Mouse (Mus musculus): ENCODE measurements around the gene Fancg. TPM values are rescaled to one million over a fixed set of nuclear protein-coding genes. Genes with fewer than 3 reads are reported as not detected.

Fancg gene
- total and polyA plus RNA-seq, 3 experiments = 11.4 to 24.6 TPM; not detected in 1

DNA sequence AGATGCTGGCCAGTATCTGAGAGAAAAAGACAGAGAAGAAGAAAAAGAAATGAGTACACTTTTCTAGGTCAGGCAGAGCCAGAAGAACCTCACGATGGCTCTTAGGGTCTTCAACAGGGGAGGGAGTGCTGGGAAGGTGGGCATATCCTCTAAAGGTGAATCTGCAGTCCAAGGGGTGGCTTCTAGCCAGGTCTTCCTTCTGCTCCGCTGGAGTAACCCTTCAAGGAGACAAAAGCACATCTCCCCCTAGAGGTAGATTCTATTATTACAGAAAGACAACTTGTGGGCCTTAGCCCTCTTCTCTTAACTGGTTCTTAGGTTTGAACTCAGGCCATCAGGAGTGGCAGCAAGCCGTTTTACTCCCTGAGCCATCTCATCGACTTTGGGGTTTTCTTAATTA, 42.3 kb upstream of the Fancg start:
- Histone ChIP-seq H3K36me3 (ENCODE audit: control insufficient read depth in 1 of 2, insufficient read depth in 2 of 2, low read length in 2 of 2) (no peaks in the 10 kb centered on the region), H3K9me3 (replicated peaks; ENCODE audit: insufficient read depth, low read length) (no peaks in the 10 kb centered on the region), H3K27ac (ENCODE audit: control insufficient read depth, low read depth, low read length) (no peak overlapping the region), H3K4me1 (ENCODE audit: control insufficient read depth in 1 of 2, insufficient read depth in 2 of 2, low read length in 2 of 2) (no peaks in the 10 kb centered on the region), H3K79me2 (ENCODE audit: control insufficient read depth, insufficient read depth, low read length, poor library complexity) (no peaks in the 10 kb centered on the region), H3K9ac (ENCODE audit: control insufficient read depth, low read depth, low read length, poor library complexity, severe bottlenecking) (0 out of 2 replicates have a peak overlapping the region, but pooled peaks have one; percentile 4), H3K27me3 (ENCODE audit: control insufficient read depth in 1 of 2, insufficient read depth in 2 of 2, low read length in 2 of 2) (no peaks in the 10 kb centered on the region), H3K4me3 (ENCODE audit: control insufficient read depth in 1 of 2, insufficient read depth in 1 of 2, low read depth in 2 of 2, low read length in 2 of 2) (no peak overlapping the region)
- TF ChIP-seq SIN3A (IDR thresholded peaks at IDR 0.05; ENCODE audit: low read length) (0 out of 2 replicates have a peak, but pooled peaks have one; percentile 45), TCF12 (IDR thresholded peaks at IDR 0.05; ENCODE audit: low read depth, low read length) (0 out of 2 replicates have a peak, but pooled peaks have one; percentile 25), HCFC1 (IDR thresholded peaks at IDR 0.05; ENCODE audit: low read depth, low read length) (0 out of 2 replicates have a peak, but pooled peaks have one; percentile 18), UBTF (IDR thresholded peaks at IDR 0.05; ENCODE audit: borderline replicate concordance, insufficient read depth, low read depth, low read length) (no peak), POLR2AphosphoS5 (IDR thresholded peaks at IDR 0.05; ENCODE audit: borderline replicate concordance, low read depth, low read length) (no peak), ZC3H11A (IDR thresholded peaks at IDR 0.05; ENCODE audit: low read depth, low read length) (peak; percentile 45), CTCF (IDR thresholded peaks at IDR 0.05 in 2 of 3, conservative IDR thresholded peaks at IDR 0.05 in 1 of 3; ENCODE audit: control insufficient read depth in 1 of 3, insufficient read depth in 1 of 3, low read depth in 2 of 3, low read length in 3 of 3, poor library complexity in 1 of 3, severe bottlenecking in 1 of 3) (peak; percentile 32 to 77 (median 75)), SMC3 (IDR thresholded peaks at IDR 0.05; ENCODE audit: low read depth, low read length) (peak; percentile 64), RAD21 (IDR thresholded peaks at IDR 0.05; ENCODE audit: low read depth, low read length) (peak; percentile 51)
- peak; percentile 87 for DNase-seq (ENCODE audit: low read depth, low spot score)

DNA sequence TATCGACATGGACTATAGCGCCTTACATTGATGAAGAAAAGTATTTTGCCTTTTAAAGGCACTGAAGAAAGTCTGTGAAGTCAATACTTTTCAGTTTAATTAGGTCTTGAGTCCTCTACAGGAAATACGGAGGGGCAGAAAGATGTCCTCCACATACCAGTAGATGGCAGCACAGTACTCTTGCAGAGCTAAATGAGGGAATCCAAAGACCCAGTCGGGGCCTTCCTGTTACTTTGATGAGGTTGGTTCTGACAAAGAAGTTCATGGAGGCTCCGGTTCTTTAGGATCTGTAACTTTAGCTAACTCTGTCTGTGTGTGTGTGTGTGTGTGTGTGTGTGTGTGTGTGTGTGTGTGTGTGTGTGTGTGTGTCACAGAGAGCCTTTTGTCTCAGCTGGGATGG, 36.9 kb upstream of the Fancg start:
- H3K9me3 ChIP-seq (replicated peaks; ENCODE audit: insufficient read depth, low read length) = no peaks in the 10 kb centered on the region
- peak overlapping the region; percentile 56 to 62 for H3K4me3 ChIP-seq (ENCODE audit: control insufficient read depth in 1 of 2, insufficient read depth in 1 of 2, low read depth in 2 of 2, low read length in 2 of 2)

More for the DNA sequence above, 36.9 kb upstream of the Fancg start:
- no peak overlapping the region for H3K27ac ChIP-seq (ENCODE audit: control insufficient read depth, low read depth, low read length)
- DNase-seq (ENCODE audit: low read depth, low spot score) = peak; percentile 94
- peaks cover 0 to 9% of the 10 kb centered on the region in 2 experiments; a peak in 2 of 4 replicates for H3K36me3 ChIP-seq (ENCODE audit: control insufficient read depth in 1 of 2, insufficient read depth in 2 of 2, low read length in 2 of 2)
- H3K4me1 ChIP-seq (ENCODE audit: control insufficient read depth in 1 of 2, insufficient read depth in 2 of 2, low read length in 2 of 2) = peaks cover 5 to 24% of the 10 kb centered on the region in 2 experiments
- peak; percentile 53; the same call in 1 of the 2 replicates for TF ChIP-seq ZC3H11A (IDR thresholded peaks at IDR 0.05; ENCODE audit: low read depth, low read length)
- TF ChIP-seq SMC3 (IDR thresholded peaks at IDR 0.05; ENCODE audit: low read depth, low read length) = peak; percentile 69
- 0 out of 2 replicates have a peak, but pooled peaks have one; percentile 32 for TF ChIP-seq TBP (IDR thresholded peaks at IDR 0.05; ENCODE audit: low read depth, low read length)
- no peak for TF ChIP-seq ZKSCAN1 (IDR thresholded peaks at IDR 0.05; ENCODE audit: low read depth, low read length)
- peak; percentile 90 for TF ChIP-seq RAD21 (IDR thresholded peaks at IDR 0.05; ENCODE audit: low read depth, low read length)
- peak; percentile 82 for TF ChIP-seq SIN3A (IDR thresholded peaks at IDR 0.05; ENCODE audit: low read length)
- TF ChIP-seq TCF12 (IDR thresholded peaks at IDR 0.05; ENCODE audit: low read depth, low read length) = 0 out of 2 replicates have a peak, but pooled peaks have one; percentile 37
- no peak for TF ChIP-seq POLR2AphosphoS5 (IDR thresholded peaks at IDR 0.05; ENCODE audit: borderline replicate concordance, low read depth, low read length)
- TF ChIP-seq ELF1 (IDR thresholded peaks at IDR 0.05; ENCODE audit: low read depth, low read length) = peak; percentile 36; the same call in 1 of the 2 replicates
- TF ChIP-seq MXI1 (IDR thresholded peaks at IDR 0.05; ENCODE audit: low read depth, low read length) = peak; percentile 39; the same call in 1 of the 2 replicates
- no peak for TF ChIP-seq MEF2A (IDR thresholded peaks at IDR 0.05; ENCODE audit: extremely low read depth, insufficient replicate concordance, low read depth, low read length, poor library complexity, severe bottlenecking)
- peak; percentile 63 to 94 (median 88) for TF ChIP-seq CTCF (IDR thresholded peaks at IDR 0.05 in 2 of 3, conservative IDR thresholded peaks at IDR 0.05 in 1 of 3; ENCODE audit: control insufficient read depth in 1 of 3, insufficient read depth in 1 of 3, low read depth in 2 of 3, low read length in 3 of 3, poor library complexity in 1 of 3, severe bottlenecking in 1 of 3)
- TF ChIP-seq HCFC1 (IDR thresholded peaks at IDR 0.05; ENCODE audit: low read depth, low read length) = peak; percentile 61; the same call in 1 of the 2 replicates
- H3K79me2 ChIP-seq (ENCODE audit: control insufficient read depth, insufficient read depth, low read length, poor library complexity) = no peaks in the 10 kb centered on the region
- no peaks in the 10 kb centered on the region for H3K27me3 ChIP-seq (ENCODE audit: control insufficient read depth in 1 of 2, insufficient read depth in 2 of 2, low read length in 2 of 2)
- peak overlapping the region; percentile 63 for H3K9ac ChIP-seq (ENCODE audit: control insufficient read depth, low read depth, low read length, poor library complexity, severe bottlenecking)
